Mouse (Mus musculus) olfactory bulb, adult 2 months (tissue): Measurements from ENCODE around the gene Dpep1. TPM values are rescaled to one million over a fixed set of nuclear protein-coding genes. Genes with fewer than 3 reads are reported as not detected.
"Not testable (repeated sequence)": the region's sequence is repeated elsewhere in the genome, so short reads cannot be mapped to it uniquely, and the experiment has no call there.

Experiments
- H3K27ac ChIP-seq: fragments of 200-500 bp; 2 replicates; pipeline ENCODE4 v1.5.1; 2012; ENCODE audit warnings: low read depth, low read length; ENCODE audit not compliant: insufficient read depth
- H3K4me1 ChIP-seq: fragments of 200-500 bp; 2 replicates; pipeline ENCODE4 v1.6.1; 2012; ENCODE audit warnings: low read length; ENCODE audit not compliant: control insufficient read depth, insufficient read depth
- H3K4me3 ChIP-seq: fragments of 200-500 bp; 2 replicates; pipeline ENCODE4 v1.5.1; 2012; ENCODE audit warnings: mild to moderate bottlenecking, low read depth, low read length, moderate library complexity; ENCODE audit not compliant: insufficient read depth
- CTCF ChIP-seq: fragments of 200-500 bp; IDR thresholded peaks from 2 replicates; pipeline ENCODE4 v1.5.1; 2012; ENCODE audit warnings: low read depth, mild to moderate bottlenecking, low read length, moderate library complexity; ENCODE audit not compliant: insufficient read depth
- POLR2A ChIP-seq: fragments of 200-500 bp; IDR thresholded peaks from 2 replicates; pipeline ENCODE4 v1.6.1; 2012; ENCODE audit warnings: mild to moderate bottlenecking, low read depth, low read length, moderate library complexity; ENCODE audit not compliant: insufficient read depth
- WGBS: fragments of 180-500 bp; shearing (Covaris S2); methylation state at CpG from one replicate; pipeline ENCODE4 v1.1.7; 2018; 5-methylcytosine and 5-hydroxymethylcytosine counted together
- polyA plus RNA-seq: library from polyadenylated mRNA; stranded (reverse); fragments of >200 nt; gene quantifications from 2 replicates; pipeline ENCODE4 v1.2.4, GENCODE M21; 2012; ENCODE audit warnings: low replicate concordance; ENCODE audit not compliant: missing spikeins, insufficient read depth, insufficient read length

Gene Dpep1
- polyA plus RNA-seq, 1 experiment = not detected

GRCm38 (mm10) chr8:123228416-123228815 is 42.4 kb downstream of the Dpep1 start:
- 58% methylated on average over 1 of the region's 1 CpGs for WGBS
- no peak overlapping the region for H3K27ac ChIP-seq
- no peak overlapping the region for H3K4me3 ChIP-seq
- no peak for TF ChIP-seq POLR2A
- TF ChIP-seq CTCF = no peak
- H3K4me1 ChIP-seq = peaks cover 19% of the 10 kb centered on the region

- not testable (repeated sequence) for H3K27ac ChIP-seq, H3K4me3 ChIP-seq
- H3K4me1 ChIP-seq = peaks cover 32% of the 10 kb centered on the region
- WGBS = 69% methylated on average over 11 of the region's 11 CpGs
Observed at GRCm38 (mm10) chr8:123230326-123230725, 44.3 kb downstream of the Dpep1 start.

GRCm38 (mm10) chr8:123231742-123232141 is 45.7 kb downstream of the Dpep1 start:
- Histone ChIP-seq H3K4me3 (no peak overlapping the region), H3K27ac (no peak overlapping the region), H3K4me1 (peaks cover 35% of the 10 kb centered on the region)
- TF ChIP-seq POLR2A (no peak), CTCF (no peak)
- 41% methylated on average over 5 of the region's 5 CpGs for WGBS

- TF ChIP-seq CTCF = no peak
- no peak for TF ChIP-seq POLR2A
- WGBS = 34% methylated on average over 7 of the region's 7 CpGs
- Histone ChIP-seq H3K4me1 (peaks cover 35% of the 10 kb centered on the region), H3K27ac (no peak overlapping the region), H3K4me3 (no peak overlapping the region)
Observed at GRCm38 (mm10) chr8:123232553-123232952, 46.5 kb downstream of the Dpep1 start.

GRCm38 (mm10) chr8:123233300-123233699 is 47.3 kb downstream of the Dpep1 start:
- Histone ChIP-seq H3K27ac (0 out of 2 replicates have a peak overlapping the region, but pooled peaks have one; percentile 7), H3K4me1 (peaks cover 35% of the 10 kb centered on the region), H3K4me3 (0 out of 2 replicates have a peak overlapping the region, but pooled peaks have one; percentile 10)
- TF ChIP-seq CTCF (no peak), POLR2A (no peak)
- 45% methylated on average over 13 of the region's 13 CpGs for WGBS

GRCm38 (mm10) chr8:123233760-123234159 is 47.7 kb downstream of the Dpep1 start:
- H3K4me1 ChIP-seq = peaks cover 35% of the 10 kb centered on the region
- H3K27ac ChIP-seq = no peak overlapping the region
- H3K4me3 ChIP-seq = peak overlapping the region; percentile 10
- TF ChIP-seq CTCF (no peak), POLR2A (no peak)
- 67% methylated on average over 11 of the region's 11 CpGs for WGBS

GRCm38 (mm10) chr8:123234918-123235519 is 49.0 kb downstream of the Dpep1 start:
- 12% methylated on average over 13 of the region's 13 CpGs for WGBS
- Histone ChIP-seq H3K4me1 (peaks cover 35% of the 10 kb centered on the region), H3K4me3 (peak overlapping the region; percentile 61), H3K27ac (peak overlapping the region; percentile 85)
- TF ChIP-seq CTCF (no peak), POLR2A (no peak)

GRCm38 (mm10) chr8:123235520-123236497 is 49.8 kb downstream of the Dpep1 start, which contains the start of gene Spata2l:
Gene Spata2l (minus strand): TSS chr8:123236233.
- Histone ChIP-seq H3K27ac (peak within 1 kb of the TSS; percentile 85), H3K4me3 (peak within 1 kb of the TSS; percentile 61), H3K4me1 (peaks cover 35% of the 10 kb centered on the region)
- WGBS = 1% methylated on average over 57 of the region's 57 CpGs
- peak; percentile 45; the same call in 1 of the 2 replicates for TF ChIP-seq POLR2A
- peak; percentile 35; the same call in 1 of the 2 replicates for TF ChIP-seq CTCF

- Histone ChIP-seq H3K4me1 (peaks cover 15% of the 10 kb centered on the region), H3K27ac (no peak overlapping the region), H3K4me3 (no peak overlapping the region)
- TF ChIP-seq POLR2A = no peak
- TF ChIP-seq CTCF = no peak
- WGBS = 78% methylated on average over 10 of the region's 10 CpGs
Observed at GRCm38 (mm10) chr8:123239398-123239797, 53.4 kb downstream of the Dpep1 start.
